Mouse (Mus musculus) embryonic facial prominence, embryonic 14.5 days (tissue): Measurements from ENCODE around the gene Prr19. TPM values are rescaled to one million over a fixed set of nuclear protein-coding genes. Genes with fewer than 3 reads are reported as not detected.

Experiments used
- ATAC-seq: fragments of 200-750 bp; cut with Nextera tagmentation; 2 replicates; pipeline ENCODE4 v1.8.0; 2017; ENCODE audit warnings: low read depth, moderate number of reproducible peaks, moderate TSS enrichment
- DNase-seq: peaks from one replicate; pipeline ENCODE4 v3.0.0-alpha.2; 2015; ENCODE audit warnings: low spot score
- H3K27ac ChIP-seq: fragments of 300-500 bp; sonication (generic); replicated peaks from 2 replicates; pipeline ENCODE4 v1.5.1; 2014; ENCODE audit warnings: low read depth, mild to moderate bottlenecking, low read length, moderate library complexity
- H3K27me3 ChIP-seq: fragments of 300-500 bp; sonication (generic); replicated peaks from 2 replicates; pipeline ENCODE4 v1.6.1; 2014; ENCODE audit warnings: low read length; ENCODE audit not compliant: control insufficient read depth, insufficient read depth
- H3K36me3 ChIP-seq: fragments of 300-500 bp; sonication (generic); 2 replicates; pipeline ENCODE4 v1.6.1; 2014; ENCODE audit warnings: low read length, mixed read lengths; ENCODE audit not compliant: control insufficient read depth, insufficient read depth
- H3K4me1 ChIP-seq: fragments of 300-500 bp; sonication (generic); 2 replicates; pipeline ENCODE4 v1.6.1; 2014; ENCODE audit warnings: antibody characterized with exemption, low read length; ENCODE audit not compliant: control insufficient read depth, insufficient read depth
- H3K4me2 ChIP-seq: fragments of 300-500 bp; sonication (generic); 2 replicates; pipeline ENCODE4 v1.6.1; 2014; ENCODE audit warnings: low read depth, mild to moderate bottlenecking, low read length, moderate library complexity, mixed read lengths
- H3K4me3 ChIP-seq: fragments of 300-500 bp; sonication (generic); 2 replicates; pipeline ENCODE4 v1.5.1; 2014; ENCODE audit warnings: low read depth, mild to moderate bottlenecking, low read length
- H3K9ac ChIP-seq: fragments of 300-500 bp; sonication (generic); 2 replicates; pipeline ENCODE4 v1.6.1; 2014; ENCODE audit warnings: low read depth, mild to moderate bottlenecking, low read length, moderate library complexity, mixed read lengths
- H3K9me3 ChIP-seq: fragments of 300-500 bp; sonication (generic); 2 replicates; pipeline ENCODE4 v1.6.1; 2016; ENCODE audit warnings: low read length; ENCODE audit not compliant: control insufficient read depth
- WGBS: fragments of 180-500 bp; shearing (Covaris S2); extraction: QIAGEN DNeasy Blood & Tissue Kit; methylation state at CpG from one replicate; pipeline ENCODE4 v1.1.7; 2014; 5-methylcytosine and 5-hydroxymethylcytosine counted together
- polyA plus RNA-seq: library from polyadenylated mRNA; unstranded; fragments of >200 nt; fragmentation: Nextera tagmentation; extraction: Ambion mirVana; gene quantifications from 2 replicates; pipeline ENCODE4 v1.2.1, GENCODE M21; 2014

Prr19 gene
- polyA plus RNA-seq, 1 experiment from 2014 or later = 0.77 TPM

GRCm38 (mm10) chr7:25279861-25280791 lies 21.1 kb upstream of the Prr19 start:
- Histone ChIP-seq H3K36me3 (peaks cover 13% of the 10 kb centered on the region), H3K4me3 (peak overlapping the region; percentile 90), H3K27ac (peak overlapping the region; percentile 99), H3K9me3 (no peaks in the 10 kb centered on the region), H3K9ac (peak overlapping the region; percentile 77), H3K27me3 (no peaks in the 10 kb centered on the region), H3K4me2 (peak overlapping the region; percentile 84), H3K4me1 (peaks cover 52% of the 10 kb centered on the region)
- 0% methylated on average over 6 of the region's 6 CpGs for WGBS
- peak; percentile 51 for ATAC-seq
- DNase-seq = peak; percentile 96

GRCm38 (mm10) chr7:25281166-25281733 lies 20.0 kb upstream of the Prr19 start:
- H3K4me1 ChIP-seq = peaks cover 43% of the 10 kb centered on the region
- H3K27ac ChIP-seq = peak overlapping the region; percentile 99
- H3K9ac ChIP-seq = peak overlapping the region; percentile 56
- no peak for ATAC-seq
- DNase-seq = no peak
- no peaks in the 10 kb centered on the region for H3K9me3 ChIP-seq
- H3K4me3 ChIP-seq = peak overlapping the region; percentile 90
- 17% methylated on average over 12 of the region's 12 CpGs for WGBS
- H3K36me3 ChIP-seq = peaks cover 17% of the 10 kb centered on the region
- H3K4me2 ChIP-seq = peak overlapping the region; percentile 84
- H3K27me3 ChIP-seq = no peaks in the 10 kb centered on the region

- ATAC-seq (peak; percentile 58), DNase-seq (peak; percentile 98)
- peak overlapping the region; percentile 90 for H3K4me3 ChIP-seq
- H3K36me3 ChIP-seq = peaks cover 24% of the 10 kb centered on the region
- no peaks in the 10 kb centered on the region for H3K9me3 ChIP-seq
- peaks cover 40% of the 10 kb centered on the region for H3K4me1 ChIP-seq
- under 1% methylated on average over 28 of the region's 108 CpGs for WGBS
- peak overlapping the region; percentile 84 for H3K4me2 ChIP-seq
- peak overlapping the region; percentile 99 for H3K27ac ChIP-seq
- no peaks in the 10 kb centered on the region for H3K27me3 ChIP-seq
- peak overlapping the region; percentile 89 for H3K9ac ChIP-seq
Measured at GRCm38 (mm10) chr7:25281734-25282601, 19.2 kb upstream of the Prr19 start.

GRCm38 (mm10) chr7:25282731-25283211 lies 18.4 kb upstream of the Prr19 start:
- Histone ChIP-seq H3K27me3 (no peaks in the 10 kb centered on the region), H3K27ac (peak overlapping the region; percentile 99), H3K36me3 (peaks cover 32% of the 10 kb centered on the region), H3K4me3 (peak overlapping the region; percentile 90), H3K4me2 (peak overlapping the region; percentile 84), H3K9me3 (no peaks in the 10 kb centered on the region), H3K4me1 (peaks cover 34% of the 10 kb centered on the region), H3K9ac (peak overlapping the region; percentile 89)
- no peak for ATAC-seq
- DNase-seq = peak; percentile 59
- WGBS = under 1% methylated on average over 18 of the region's 36 CpGs

GRCm38 (mm10) chr7:25283637-25284036 lies 17.6 kb upstream of the Prr19 start:
- H3K4me3 ChIP-seq = peak overlapping the region; percentile 90
- H3K4me1 ChIP-seq = peaks cover 33% of the 10 kb centered on the region
- 22% methylated on average over 5 of the region's 5 CpGs for WGBS
- H3K27me3 ChIP-seq = no peaks in the 10 kb centered on the region
- H3K27ac ChIP-seq = peak overlapping the region; percentile 99
- no peaks in the 10 kb centered on the region for H3K9me3 ChIP-seq
- peaks cover 41% of the 10 kb centered on the region for H3K36me3 ChIP-seq
- H3K4me2 ChIP-seq = peak overlapping the region; percentile 84
- peak overlapping the region; percentile 89 for H3K9ac ChIP-seq
- no peak for ATAC-seq
- peak; percentile 55 for DNase-seq

GRCm38 (mm10) chr7:25284171-25284570 lies 17.0 kb upstream of the Prr19 start:
- Histone ChIP-seq H3K4me1 (peaks cover 33% of the 10 kb centered on the region), H3K27me3 (no peaks in the 10 kb centered on the region), H3K9ac (peak overlapping the region; percentile 89), H3K9me3 (no peaks in the 10 kb centered on the region), H3K36me3 (peaks cover 46% of the 10 kb centered on the region), H3K4me3 (peak overlapping the region; percentile 90), H3K4me2 (peak overlapping the region; percentile 84), H3K27ac (peak overlapping the region; percentile 99; the same call in 1 of the 2 replicates)
- DNase-seq (no peak), ATAC-seq (no peak)
- 56% methylated on average over 2 of the region's 2 CpGs for WGBS

- peaks cover 33% of the 10 kb centered on the region for H3K4me1 ChIP-seq
- no peak overlapping the region for H3K27ac ChIP-seq
- DNase-seq (no peak), ATAC-seq (no peak)
- peak overlapping the region; percentile 89; the same call in 1 of the 2 replicates for H3K9ac ChIP-seq
- no peaks in the 10 kb centered on the region for H3K27me3 ChIP-seq
- 67% methylated on average over 5 of the region's 5 CpGs for WGBS
- H3K4me3 ChIP-seq = no peak overlapping the region
- peaks cover 5% of the 10 kb centered on the region; the same call in 1 of the 2 replicates for H3K9me3 ChIP-seq
- H3K36me3 ChIP-seq = peaks cover 52% of the 10 kb centered on the region
- peak overlapping the region; percentile 84 for H3K4me2 ChIP-seq
Measured at GRCm38 (mm10) chr7:25284766-25285165, 16.4 kb upstream of the Prr19 start.
